Mouse (Mus musculus) gonadal fat pad, adult 2 months (tissue): ENCODE results near the gene Gm20388. TPM values are rescaled to one million over a fixed set of nuclear protein-coding genes. Genes with fewer than 3 reads are reported as not detected.
"Not testable (repeated sequence)": the region's sequence is repeated elsewhere in the genome, so short reads cannot be mapped to it uniquely, and the experiment has no call there.

Experiments used
- DNase-seq: peaks from one replicate; pipeline ENCODE4 v3.0.0-alpha.2; 2012; ENCODE audit warnings: low read depth
- polyA plus RNA-seq: library from polyadenylated mRNA; depleted of rRNA; stranded (reverse); fragments of >200 nt; gene quantifications from 2 replicates; pipeline ENCODE4 v1.2.3, GENCODE M21; 2012

Gm20388 gene
- polyA plus RNA-seq, 1 experiment, result 119 TPM

DNA sequence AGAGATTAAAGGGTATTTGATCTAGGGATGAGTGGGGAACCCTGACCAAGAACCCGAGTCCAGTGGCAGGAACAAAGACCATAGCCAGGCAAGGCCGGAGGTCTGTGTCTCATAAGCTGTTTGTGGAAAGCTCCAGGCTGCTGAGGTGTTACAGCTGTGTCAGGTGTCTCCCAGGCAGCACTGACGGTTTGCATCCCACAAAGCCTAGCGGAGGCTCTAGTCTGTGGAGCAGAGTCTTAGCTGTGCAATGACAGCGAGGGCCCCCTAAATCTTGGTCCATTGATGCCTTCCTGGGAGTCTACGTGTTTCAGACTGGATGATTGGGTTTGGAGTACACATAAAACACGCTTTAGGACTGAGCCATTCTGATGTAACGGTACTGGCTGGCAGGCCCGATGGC is 3491.3 kb downstream of the Gm20388 start:
- no peak for DNase-seq

GRCm38 (mm10) chr8:123402730-123403326 is 3492.2 kb downstream of the Gm20388 start:
- no peak for DNase-seq

DNA sequence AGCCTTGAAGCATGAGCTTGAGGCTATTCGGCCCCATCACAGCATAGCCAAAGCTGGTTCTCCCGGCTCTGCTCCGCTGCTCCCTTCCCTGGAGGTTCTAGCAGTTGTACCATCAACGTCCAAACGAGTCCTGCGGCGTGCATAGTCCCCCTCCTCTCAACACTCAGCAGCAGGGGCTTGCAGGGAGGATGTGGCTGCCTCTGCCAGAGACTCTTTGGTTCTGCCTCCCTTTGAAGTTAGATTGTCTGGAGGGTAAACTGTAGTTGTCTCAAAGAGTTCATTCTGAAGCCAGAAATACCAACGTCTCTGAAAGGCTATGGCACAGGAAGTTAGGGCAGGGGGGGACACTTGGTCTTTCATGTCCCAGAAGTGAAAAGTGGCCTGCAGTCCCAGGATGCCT is 3493.9 kb downstream of the Gm20388 start:
- DNase-seq, result no peak

GRCm38 (mm10) chr8:123406786-123407185 is 3496.1 kb downstream of the Gm20388 start, which contains the start of gene Mc1r:
Mc1r (plus strand) TSS chr8:123407107.
- no peak for DNase-seq

- DNase-seq, result no peak
Observed at GRCm38 (mm10) chr8:123407612-123408011, 3497.0 kb downstream of the Gm20388 start.

DNA sequence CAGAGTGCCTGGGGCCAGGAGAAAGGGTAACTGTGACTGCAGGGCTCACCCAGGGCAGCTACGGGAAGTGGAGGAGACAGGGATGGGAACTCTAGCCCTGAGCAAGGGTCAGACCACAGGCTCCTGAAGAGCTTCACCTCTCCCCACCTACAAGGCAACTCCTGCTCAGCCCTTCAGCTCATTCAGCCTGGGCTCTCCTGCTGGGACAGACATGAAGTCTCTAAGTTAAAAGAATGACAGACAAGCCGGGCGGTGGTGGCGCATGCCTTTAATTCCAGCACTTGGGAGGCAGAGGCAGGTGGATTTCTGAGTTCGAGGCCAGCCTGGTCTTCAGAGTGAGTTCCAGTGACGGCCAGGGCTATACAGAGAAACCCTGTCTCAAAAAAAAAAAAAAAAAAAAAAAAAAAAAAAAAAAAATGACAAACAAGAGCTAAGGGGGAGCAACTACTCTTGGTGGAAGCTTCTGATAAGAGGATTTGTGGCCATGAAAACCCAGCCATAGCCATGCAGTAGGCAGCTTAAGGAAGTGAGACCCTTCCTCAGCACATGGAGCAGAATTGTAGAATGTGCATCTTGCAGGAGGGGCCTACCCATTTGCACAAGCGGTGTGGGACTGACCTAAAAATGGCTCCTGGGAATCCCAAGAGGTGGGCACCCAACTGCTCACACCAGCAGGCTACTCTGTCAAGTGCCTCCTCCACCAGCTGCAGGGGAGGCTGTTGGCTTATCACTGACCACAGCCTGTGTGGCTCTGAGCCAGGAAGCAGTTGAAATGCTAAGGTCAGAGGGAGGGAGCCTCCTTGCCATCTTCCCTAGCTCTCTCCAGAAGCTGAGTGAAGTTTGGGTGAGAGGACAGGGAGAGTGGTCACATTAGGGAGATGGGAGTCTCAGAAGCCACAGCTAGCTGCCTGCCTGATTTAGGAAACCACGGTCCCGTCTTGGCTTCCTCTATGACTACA is 3498.2 kb downstream of the Gm20388 start:
- DNase-seq, result no peak

GRCm38 (mm10) chr8:123410049-123410587 is 3499.5 kb downstream of the Gm20388 start:
- DNase-seq, result no peak

- DNase-seq, result no peak
Observed at GRCm38 (mm10) chr8:123410788-123411187, 3500.1 kb downstream of the Gm20388 start.

GRCm38 (mm10) chr8:123411246-123411645 is 3500.6 kb downstream of the Gm20388 start, which contains the start of gene Tubb3:
Tubb3 (plus strand) TSS chr8:123411424.
- DNase-seq, result no peak

DNA sequence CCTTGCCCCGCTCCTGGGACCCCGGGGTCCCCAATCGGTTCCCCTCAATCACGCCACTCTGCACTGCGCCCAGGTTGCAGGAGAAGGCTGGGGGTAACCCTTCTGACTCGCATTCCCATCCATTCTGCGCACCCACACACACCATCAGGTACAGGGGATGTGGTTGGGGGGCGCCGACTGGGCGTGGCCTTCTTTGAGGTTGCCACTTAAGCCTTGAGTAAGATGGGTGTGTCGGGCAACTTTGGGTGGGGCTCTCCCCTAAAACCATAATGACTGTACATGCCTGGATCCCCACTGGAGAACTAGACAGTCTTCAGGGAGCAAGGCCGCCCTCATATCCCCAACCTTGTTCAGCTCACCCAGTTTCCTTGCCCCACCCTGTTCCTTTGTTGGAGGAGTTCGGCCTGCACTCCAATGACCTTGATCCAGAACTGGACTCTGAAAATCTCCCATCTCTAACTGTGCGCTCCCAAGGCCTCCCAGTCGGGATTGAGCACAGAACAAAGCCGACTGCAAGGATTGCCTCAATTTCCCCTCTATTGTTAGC is 3501.2 kb downstream of the Gm20388 start:
- DNase-seq, result no peak

- no peak for DNase-seq
Observed at GRCm38 (mm10) chr8:123412560-123413170, 3502.0 kb downstream of the Gm20388 start.

DNA sequence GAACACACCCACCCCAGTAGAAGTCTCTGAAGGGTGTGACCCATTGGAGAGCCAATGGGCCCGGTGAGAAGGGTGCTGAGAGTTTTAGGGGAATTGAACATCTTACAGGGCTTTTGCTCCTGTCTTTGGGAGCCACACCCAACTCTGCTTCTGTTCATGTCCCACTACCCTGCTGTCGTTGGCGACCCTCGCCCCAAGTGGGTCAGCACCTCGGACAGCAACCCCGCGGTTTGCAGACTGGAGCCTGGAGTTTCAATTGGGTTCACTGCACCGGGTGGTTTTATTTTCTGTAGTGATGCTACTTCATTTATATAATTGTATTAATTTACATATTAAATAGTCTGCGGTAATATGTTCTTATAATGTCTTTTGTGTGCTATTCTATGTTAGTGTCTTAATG is 3503.6 kb downstream of the Gm20388 start:
- no peak for DNase-seq

GRCm38 (mm10) chr8:123414997-123415696 is 3504.5 kb downstream of the Gm20388 start:
- DNase-seq, result not testable (repeated sequence)

DNA sequence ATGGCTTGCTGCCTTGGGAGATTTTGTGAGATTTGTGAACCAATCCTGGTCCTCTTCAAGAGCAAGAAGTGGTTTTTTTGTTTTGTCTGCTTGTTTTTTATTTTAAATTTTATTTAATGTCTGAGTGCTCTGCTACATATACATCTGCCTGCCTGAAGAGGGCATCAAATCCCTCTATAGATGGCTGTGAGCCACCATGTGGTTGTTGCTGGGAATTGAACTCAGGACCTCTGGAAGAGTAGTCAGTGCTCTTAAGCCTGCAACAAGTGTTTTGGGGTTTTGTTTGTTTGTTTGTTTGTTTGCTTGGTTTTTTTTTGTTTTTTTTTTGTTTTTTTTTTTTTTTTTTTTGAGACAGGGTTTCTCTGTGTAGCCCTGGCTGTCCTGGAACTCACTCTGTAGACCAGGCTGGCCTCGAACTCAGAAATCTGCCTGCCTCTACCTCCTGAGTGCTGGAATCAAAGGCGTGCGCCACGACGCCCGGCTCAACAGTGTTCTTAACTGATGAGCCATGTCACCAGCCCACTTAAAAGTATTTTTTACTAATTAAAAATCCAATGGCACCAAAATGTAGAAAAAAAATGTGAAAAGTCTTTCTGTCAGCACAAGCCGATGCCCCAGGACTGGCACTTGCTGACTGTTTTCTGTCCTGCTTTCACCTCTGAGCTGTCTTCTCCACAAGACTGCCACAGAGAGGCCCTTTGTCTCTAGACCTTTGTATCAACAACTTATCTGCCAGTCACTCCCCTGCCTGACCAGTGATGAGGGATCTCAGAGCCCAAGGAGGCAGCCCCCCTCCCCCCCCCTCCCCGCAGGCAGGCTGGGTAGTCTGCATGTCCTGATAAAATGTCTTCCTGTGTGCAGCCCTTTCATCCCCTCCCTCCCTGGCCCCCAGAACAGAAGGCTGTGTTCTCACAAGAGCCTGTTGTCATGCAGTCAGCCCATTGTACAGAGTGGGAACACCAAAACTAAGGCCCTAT is 3505.6 kb downstream of the Gm20388 start:
- no peak for DNase-seq

- DNase-seq, result no peak
Observed at GRCm38 (mm10) chr8:123416944-123417555, 3506.4 kb downstream of the Gm20388 start.

DNA sequence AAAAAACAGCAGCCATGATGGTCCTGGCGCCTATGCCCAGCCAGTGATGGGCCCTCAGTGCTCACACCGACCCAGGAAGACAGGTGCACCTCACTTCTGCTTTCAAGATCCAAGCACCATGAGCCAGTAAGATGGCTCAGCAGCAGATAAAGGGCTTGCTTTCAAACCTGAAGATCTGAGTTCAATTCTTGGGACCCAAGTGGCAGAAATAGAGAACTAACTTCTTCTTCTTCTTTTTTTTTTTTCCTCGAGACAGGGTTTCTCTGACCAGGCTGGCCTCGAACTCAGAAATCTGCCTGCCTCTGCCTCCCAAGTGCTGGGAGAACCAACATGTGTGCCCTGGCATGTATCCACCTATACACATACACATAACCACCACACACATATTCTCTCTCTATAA is 3509.1 kb downstream of the Gm20388 start:
- DNase-seq, result no peak

GRCm38 (mm10) chr8:123420525-123421281 is 3510.1 kb downstream of the Gm20388 start:
- no peak for DNase-seq

DNA sequence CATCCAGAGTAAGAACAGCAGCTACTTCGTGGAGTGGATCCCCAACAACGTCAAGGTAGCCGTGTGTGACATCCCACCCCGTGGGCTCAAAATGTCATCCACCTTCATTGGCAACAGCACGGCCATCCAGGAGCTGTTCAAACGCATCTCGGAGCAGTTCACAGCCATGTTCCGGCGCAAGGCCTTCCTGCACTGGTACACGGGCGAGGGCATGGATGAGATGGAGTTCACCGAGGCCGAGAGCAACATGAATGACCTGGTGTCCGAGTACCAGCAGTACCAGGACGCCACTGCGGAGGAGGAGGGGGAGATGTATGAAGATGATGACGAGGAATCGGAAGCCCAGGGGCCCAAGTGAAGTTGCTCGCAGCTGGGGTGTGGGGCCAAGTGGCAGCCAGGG is 3510.7 kb downstream of the Gm20388 start:
- no peak for DNase-seq
